8 mouse cellular contexts compared by ENCODE assay signal in the genomic region with DNA sequence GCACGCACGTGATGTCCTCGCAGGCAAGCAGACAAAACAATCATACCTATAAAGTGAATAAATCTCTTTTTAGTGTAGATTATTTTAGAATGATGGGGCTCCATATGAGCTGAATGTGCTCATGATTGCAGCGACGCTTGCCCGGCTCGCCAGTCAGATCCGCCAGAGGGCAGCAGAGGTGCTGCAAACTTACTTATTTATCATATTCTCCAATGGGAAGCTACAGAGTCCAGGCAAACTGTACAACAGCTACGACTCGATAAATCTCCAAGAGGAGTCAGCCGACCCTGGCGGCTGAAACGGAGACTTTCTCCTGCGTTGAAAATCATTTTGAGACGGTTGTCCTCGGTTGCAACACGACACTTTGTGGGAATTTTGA. TPM values are rescaled to one million over a fixed set of nuclear protein-coding genes. Genes with fewer than 3 reads are reported as not detected.
A peak's percentile ranks its signal among the peaks of the same experiment; 100 is the strongest.
DNase-seq lines count a peak whose midpoint lies in the region; ATAC-seq and TF ChIP-seq lines count a peak whose summit lies in the region.

No protein-coding gene starts in this region.

- peak overlapping the region; percentile 2; the same call in 1 of the 2 replicates for H3K9ac ChIP-seq in forebrain, postnatal 0 days
- peak overlapping the region; percentile 39 for H3K9ac ChIP-seq in lung, embryonic 15.5 days

- peaks cover 2% of the 10 kb centered on the region for H3K36me3 ChIP-seq in G1E (replicated peaks)
- H3K36me3 ChIP-seq in forebrain, postnatal 0 days (ENCODE audit: insufficient read depth), result no peaks in the 10 kb centered on the region
- H3K36me3 ChIP-seq in lung, embryonic 15.5 days, result no peaks in the 10 kb centered on the region

- peak overlapping the region; percentile 48 for H3K4me2 ChIP-seq in forebrain, postnatal 0 days (ENCODE audit: low read depth)
- H3K4me2 ChIP-seq in lung, embryonic 15.5 days, result peak overlapping the region; percentile 78

- DNase-seq in G1E (ENCODE audit: low spot score), result peak; percentile 13
- peak; percentile 82 to 84 for DNase-seq in cerebellum, adult 18-20 months
- DNase-seq in forebrain, postnatal 0 days, result peak; percentile 90
- DNase-seq in heart, postnatal 4 days, result peak; percentile 90
- peak; percentile 80 to 90 for DNase-seq in layer of hippocampus, adult 8-10 months (ENCODE audit: low spot score in 2 of 2)
- DNase-seq in ovary, adult 18-20 months (ENCODE audit: low spot score), result peak; percentile 69
- DNase-seq in thymus, postnatal 0 days (ENCODE audit: low spot score), result peak; percentile 86

- ATAC-seq in G1E (ENCODE audit: extremely low read depth, insufficient number of reproducible peaks, low FRiP score, poor library complexity, severe bottlenecking), result peak; percentile 43; the same call in 1 of the 2 replicates
- ATAC-seq in forebrain, postnatal 0 days, result peak; percentile 61
- peak; percentile 27; the same call in 1 of the 2 replicates for ATAC-seq in lung, embryonic 15.5 days (ENCODE audit: borderline replicate concordance, extremely low read depth, low FRiP score, low TSS enrichment)

- no peaks in the 10 kb centered on the region for H3K9me3 ChIP-seq in G1E (replicated peaks)
- H3K9me3 ChIP-seq in forebrain, postnatal 0 days (ENCODE audit: low read length), result no peaks in the 10 kb centered on the region
- H3K9me3 ChIP-seq in lung, embryonic 15.5 days, result no peaks in the 10 kb centered on the region

- peak overlapping the region; percentile 86 for H3K4me3 ChIP-seq in G1E (ENCODE audit: low read depth, low read length)
- peak overlapping the region; percentile 78 for H3K4me3 ChIP-seq in forebrain, postnatal 0 days (ENCODE audit: low read depth, low read length)
- peak overlapping the region; percentile 84 for H3K4me3 ChIP-seq in lung, embryonic 15.5 days

- peaks cover 36% of the 10 kb centered on the region for H3K4me1 ChIP-seq in G1E (ENCODE audit: insufficient read depth, low read depth, low read length)
- peaks cover 10% of the 10 kb centered on the region; the same call in 1 of the 2 replicates for H3K4me1 ChIP-seq in forebrain, postnatal 0 days (ENCODE audit: insufficient read depth)
- H3K4me1 ChIP-seq in lung, embryonic 15.5 days, result 0 out of 2 replicates have a peak, but pooled peaks cover 10% of the 10 kb centered on the region

- WGBS in forebrain, postnatal 0 days, result under 1% methylated on average over 17 of the region's 17 CpGs
- under 1% methylated on average over 17 of the region's 17 CpGs for WGBS in lung, embryonic 15.5 days

- no peaks in the 10 kb centered on the region for H3K27me3 ChIP-seq in G1E (ENCODE audit: insufficient read depth, low read length)
- no peaks in the 10 kb centered on the region for H3K27me3 ChIP-seq in forebrain, postnatal 0 days (ENCODE audit: insufficient read depth, low read length)
- H3K27me3 ChIP-seq in lung, embryonic 15.5 days, result no peaks in the 10 kb centered on the region

- peak; percentile 65 for TF ChIP-seq CTCF in G1E (IDR thresholded peaks at IDR 0.05; ENCODE audit: low read depth, low read length)
- TF ChIP-seq CTCF in forebrain, postnatal 0 days (IDR thresholded peaks at IDR 0.05; ENCODE audit: low read depth), result peak; percentile 85

- H3K27ac ChIP-seq in forebrain, postnatal 0 days (ENCODE audit: low read depth, low read length), result 0 out of 2 replicates have a peak overlapping the region, but pooled peaks have one; percentile 6
- peak overlapping the region; percentile 80 for H3K27ac ChIP-seq in lung, embryonic 15.5 days

RNA-seq across cellular contexts. Expression of gene Cenpc1, which starts 1.2 kb away (rescaled TPM):
- total RNA-seq in G1E (2014; fragmentation: Nextera tagmentation) (65.4 and 68.9 TPM in 2 replicates), G1E (2017) (43.2 and 46.8 TPM in 2 replicates)
- 3.4 and 11.1 TPM in 2 replicates for polyA plus RNA-seq in G1E (2012)
- total RNA-seq in forebrain, postnatal 0 days (2014; rRNA removed), result 29.1 and 30.4 TPM in 2 replicates
- polyA plus RNA-seq in forebrain, postnatal 0 days (2015; fragmentation: Nextera tagmentation; extraction: Ambion mirVana), result 17.6 and 22.9 TPM in 2 replicates
- total RNA-seq in heart, postnatal 4 days (2021), result 10 to 100 TPM; 16.6 to 19.0 TPM
- 10 to 100 TPM; 21.4 to 25.5 (median 23.4) TPM for total RNA-seq in layer of hippocampus, adult 8-10 months (2022)
- polyA plus RNA-seq in lung, embryonic 15.5 days (2015; fragmentation: Nextera tagmentation; extraction: Ambion mirVana), result 35.5 and 38.5 TPM in 2 replicates
- polyA plus RNA-seq in thymus, postnatal 0 days (2015; fragmentation: Nextera tagmentation; extraction: Ambion mirVana), result 27.8 and 32.1 TPM in 2 replicates

RNA-seq across cellular contexts. Expression of gene Stap1, which starts 5.0 kb away (rescaled TPM):
- total RNA-seq in G1E (2014; fragmentation: Nextera tagmentation) (2.3 and 2.9 TPM in 2 replicates), G1E (2017) (0.87 and 2.9 TPM in 2 replicates)
- 0.03 TPM in 1 of 2 replicates, not detected in the other for polyA plus RNA-seq in G1E (2012)
- 0.05 TPM in 1 of 2 replicates, not detected in the other for total RNA-seq in forebrain, postnatal 0 days (2014; rRNA removed)
- polyA plus RNA-seq in forebrain, postnatal 0 days (2015; fragmentation: Nextera tagmentation; extraction: Ambion mirVana), result 0.15 and 0.53 TPM in 2 replicates
- under 1 TPM in 1 of 2 experiments, not detected in 1; 0.19 TPM for total RNA-seq in heart, postnatal 4 days (2021)
- total RNA-seq in layer of hippocampus, adult 8-10 months (2022), result under 1 TPM in 2 of 4 experiments, not detected in 2; 0.25 to 0.36 TPM
- 0.45 and 1.4 TPM in 2 replicates for polyA plus RNA-seq in lung, embryonic 15.5 days (2015; fragmentation: Nextera tagmentation; extraction: Ambion mirVana)
- 61.0 and 77.4 TPM in 2 replicates for polyA plus RNA-seq in thymus, postnatal 0 days (2015; fragmentation: Nextera tagmentation; extraction: Ambion mirVana)

Comparison
In these comparisons a context has a peak if more than half of its experiments do, and no peak if none do; other contexts are left out.
1. Peak in every context shown above with its lines: DNase-seq, ATAC-seq, H3K4me3 ChIP-seq and H3K27ac ChIP-seq.
2. DNase-seq: peak in every context shown above with its lines; median percentile 90 in forebrain, postnatal 0 days; 90 in heart, postnatal 4 days; 86 in thymus, postnatal 0 days; 85 in layer of hippocampus, adult 8-10 months; 83 in cerebellum, adult 18-20 months; 69 in ovary, adult 18-20 months; 13 in G1E.